Mouse (Mus musculus) heart, embryonic 13.5 days (tissue): ENCODE results near the gene Cmtm2b. TPM values are rescaled to one million over a fixed set of nuclear protein-coding genes. Genes with fewer than 3 reads are reported as not detected.

Source experiments
- ATAC-seq: fragments of 200-750 bp; cut with Nextera tagmentation; 2 replicates; pipeline ENCODE4 v1.8.0; 2017; ENCODE audit warnings: moderate TSS enrichment; ENCODE audit not compliant: insufficient number of reproducible peaks, low FRiP score, low TSS enrichment; ENCODE audit errors: extremely low read depth
- H3K27ac ChIP-seq: fragments of 300-500 bp; sonication (generic); replicated peaks from 2 replicates; pipeline ENCODE4 v1.5.1; 2015; ENCODE audit warnings: moderate library complexity, mild to moderate bottlenecking, inconsistent platforms
- H3K27me3 ChIP-seq: fragments of 300-500 bp; sonication (generic); replicated peaks from 2 replicates; pipeline ENCODE4 v1.6.1; 2015; ENCODE audit warnings: mild to moderate bottlenecking, inconsistent platforms
- H3K36me3 ChIP-seq: fragments of 300-500 bp; sonication (generic); 2 replicates; pipeline ENCODE4 v1.6.1; 2015; ENCODE audit warnings: mild to moderate bottlenecking, inconsistent platforms
- H3K4me1 ChIP-seq: fragments of 300-500 bp; sonication (generic); 2 replicates; pipeline ENCODE4 v1.6.1; 2015; ENCODE audit warnings: inconsistent platforms
- H3K4me2 ChIP-seq: fragments of 300-500 bp; sonication (generic); 2 replicates; pipeline ENCODE4 v1.6.1; 2015; ENCODE audit warnings: inconsistent platforms, mild to moderate bottlenecking, moderate library complexity
- H3K4me3 ChIP-seq: fragments of 300-500 bp; sonication (generic); 2 replicates; pipeline ENCODE4 v1.5.1; 2015; ENCODE audit warnings: moderate library complexity, mild to moderate bottlenecking, inconsistent platforms
- H3K9ac ChIP-seq: fragments of 300-500 bp; sonication (generic); 2 replicates; pipeline ENCODE4 v1.6.1; 2015; ENCODE audit warnings: inconsistent platforms, mild to moderate bottlenecking, moderate library complexity
- H3K9me3 ChIP-seq: fragments of 300-500 bp; sonication (generic); 2 replicates; pipeline ENCODE4 v1.6.1; 2016; ENCODE audit warnings: inconsistent platforms
- WGBS: fragments of 180-500 bp; shearing (Covaris S2); methylation state at CpG from one replicate; pipeline ENCODE4 v1.1.7; 2015; ENCODE audit warnings: mixed read lengths; 5-methylcytosine and 5-hydroxymethylcytosine counted together
- polyA plus RNA-seq: library from polyadenylated mRNA; unstranded; fragments of >200 nt; fragmentation: Nextera tagmentation; extraction: Ambion mirVana; gene quantifications from 2 replicates; pipeline ENCODE4 v1.2.1, GENCODE M21; 2015

Gene Cmtm2b
- polyA plus RNA-seq, 1 experiment from 2014 or later = not detected

DNA sequence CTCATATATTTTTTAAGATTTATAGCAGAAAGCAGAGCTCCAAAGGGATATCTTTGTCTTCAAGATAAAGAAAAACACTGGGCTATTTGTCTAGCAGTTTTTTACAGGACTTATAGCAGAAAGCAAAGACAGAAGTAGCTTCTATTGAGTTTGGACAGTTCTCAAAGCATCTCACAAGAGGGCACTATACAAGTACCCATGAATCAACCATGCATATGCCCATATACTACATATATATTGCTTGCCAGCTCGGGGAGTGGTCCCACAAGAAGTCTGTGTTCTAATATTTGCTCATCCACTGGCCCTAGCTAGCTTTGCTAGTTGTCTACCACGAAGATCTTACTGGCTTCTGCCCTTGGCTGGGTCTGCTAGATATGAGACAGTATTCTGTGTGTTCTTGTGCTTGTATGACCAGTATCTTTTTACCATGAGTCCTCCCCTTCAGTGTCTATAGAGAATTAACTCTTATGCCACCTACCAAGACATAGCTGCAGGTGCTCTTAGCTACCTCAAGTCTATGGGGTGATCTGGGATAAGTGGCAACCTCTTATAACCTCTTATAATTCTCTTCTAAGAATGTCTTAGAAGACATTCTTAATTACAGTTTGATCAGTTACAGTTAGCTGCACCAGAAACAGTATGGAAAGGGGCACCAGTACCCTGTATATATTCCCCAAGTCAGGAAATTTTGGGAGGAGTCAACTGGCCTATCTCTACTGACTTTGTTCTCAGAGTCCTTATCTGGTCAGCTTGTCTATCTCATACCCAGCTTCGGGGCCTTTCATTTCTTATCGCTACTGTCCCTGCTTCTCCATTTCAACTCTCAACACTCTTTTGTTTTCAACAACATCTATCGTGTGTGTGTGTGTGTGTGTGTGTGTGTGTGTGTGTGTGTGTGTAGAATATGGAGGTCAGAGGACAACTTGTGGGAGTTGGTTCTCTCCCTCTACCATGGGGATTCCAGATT is 10.9 kb downstream of the Cmtm2b start:
- Histone ChIP-seq H3K27ac (no peak overlapping the region), H3K4me3 (no peak overlapping the region), H3K4me2 (no peak overlapping the region), H3K4me1 (no peaks in the 10 kb centered on the region), H3K27me3 (no peaks in the 10 kb centered on the region), H3K36me3 (no peaks in the 10 kb centered on the region), H3K9me3 (no peaks in the 10 kb centered on the region), H3K9ac (no peak overlapping the region)
- 45% methylated on average over 5 of the region's 5 CpGs for whole genome bisulfite sequencing
- ATAC-seq = no peak

DNA sequence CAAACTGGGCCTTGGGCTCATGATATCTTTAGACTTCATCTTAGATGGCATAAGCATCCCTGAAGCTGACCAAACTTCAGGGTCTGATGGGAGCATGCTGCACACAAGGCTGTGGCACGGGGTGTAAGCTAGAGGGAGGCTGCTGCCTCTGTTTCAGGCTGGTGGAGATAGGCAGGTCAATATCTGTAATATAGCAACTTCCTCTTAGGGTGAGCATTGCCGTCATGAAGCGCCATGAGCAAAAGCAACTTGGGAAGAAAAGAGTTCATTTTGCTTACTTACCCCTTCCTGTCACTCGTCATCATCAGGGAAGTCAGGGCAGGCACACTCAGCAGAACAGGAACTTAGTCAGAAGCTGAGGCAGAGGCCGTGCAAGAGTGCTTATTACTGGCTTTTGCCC is 11.8 kb downstream of the Cmtm2b start:
- H3K9me3 ChIP-seq = no peaks in the 10 kb centered on the region
- no peak overlapping the region for H3K9ac ChIP-seq
- no peak for ATAC-seq
- no peak overlapping the region for H3K4me3 ChIP-seq
- no peak overlapping the region for H3K4me2 ChIP-seq
- no peak overlapping the region for H3K27ac ChIP-seq
- no peaks in the 10 kb centered on the region for H3K4me1 ChIP-seq
- WGBS = 57% methylated on average over 5 of the region's 5 CpGs
- no peaks in the 10 kb centered on the region for H3K36me3 ChIP-seq
- H3K27me3 ChIP-seq = no peaks in the 10 kb centered on the region

DNA sequence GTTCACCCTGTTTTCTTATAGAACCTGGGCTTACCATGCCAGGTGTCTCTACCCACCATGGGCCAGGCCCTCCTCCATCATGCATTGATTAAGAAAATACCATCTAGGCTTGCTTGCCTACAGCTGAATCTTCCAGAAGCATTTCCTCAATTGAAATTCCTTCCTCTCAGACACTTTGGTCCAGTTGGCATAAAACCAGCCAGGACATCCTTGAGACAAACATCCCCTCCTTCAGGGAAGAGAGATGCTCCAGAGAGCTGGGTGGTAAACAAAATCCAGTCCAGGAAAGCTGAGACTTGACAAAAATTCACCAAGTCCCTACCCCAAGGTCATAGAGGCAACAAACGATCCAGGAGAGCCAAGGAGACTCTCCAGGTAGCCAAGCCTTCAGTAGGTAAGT is 12.2 kb downstream of the Cmtm2b start:
- Histone ChIP-seq H3K27me3 (no peaks in the 10 kb centered on the region), H3K9ac (no peak overlapping the region), H3K4me2 (no peak overlapping the region), H3K9me3 (no peaks in the 10 kb centered on the region), H3K27ac (no peak overlapping the region), H3K36me3 (no peaks in the 10 kb centered on the region), H3K4me3 (no peak overlapping the region), H3K4me1 (peaks cover 3% of the 10 kb centered on the region; the same call in 1 of the 2 replicates)
- ATAC-seq = no peak
- WGBS = 74% methylated on average over 1 of the region's 1 CpGs

DNA sequence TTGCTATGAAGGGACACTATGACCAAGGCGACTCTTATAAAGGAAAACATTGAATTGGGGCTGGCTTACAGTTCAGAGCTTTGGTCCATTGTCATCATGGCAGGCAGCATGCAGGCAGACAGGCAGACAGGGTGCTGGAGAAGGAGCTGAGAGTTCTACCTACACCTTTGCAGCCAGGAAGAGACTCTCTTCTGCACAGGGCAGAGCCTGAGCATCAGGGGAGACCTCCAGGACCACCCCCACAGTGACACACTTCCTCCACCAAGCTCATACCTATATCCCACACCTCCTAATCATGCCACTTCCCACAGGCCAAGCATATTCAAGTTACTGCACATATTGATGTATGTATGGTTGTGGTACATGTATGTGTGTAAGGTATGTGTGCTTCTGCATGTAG is 14.8 kb downstream of the Cmtm2b start:
- WGBS = 74% methylated on average over 1 of the region's 1 CpGs
- Histone ChIP-seq H3K4me3 (no peak overlapping the region), H3K4me1 (peaks cover 19% of the 10 kb centered on the region), H3K4me2 (no peak overlapping the region), H3K36me3 (no peaks in the 10 kb centered on the region), H3K27ac (no peak overlapping the region), H3K9ac (no peak overlapping the region), H3K9me3 (no peaks in the 10 kb centered on the region), H3K27me3 (no peaks in the 10 kb centered on the region)
- ATAC-seq = no peak

DNA sequence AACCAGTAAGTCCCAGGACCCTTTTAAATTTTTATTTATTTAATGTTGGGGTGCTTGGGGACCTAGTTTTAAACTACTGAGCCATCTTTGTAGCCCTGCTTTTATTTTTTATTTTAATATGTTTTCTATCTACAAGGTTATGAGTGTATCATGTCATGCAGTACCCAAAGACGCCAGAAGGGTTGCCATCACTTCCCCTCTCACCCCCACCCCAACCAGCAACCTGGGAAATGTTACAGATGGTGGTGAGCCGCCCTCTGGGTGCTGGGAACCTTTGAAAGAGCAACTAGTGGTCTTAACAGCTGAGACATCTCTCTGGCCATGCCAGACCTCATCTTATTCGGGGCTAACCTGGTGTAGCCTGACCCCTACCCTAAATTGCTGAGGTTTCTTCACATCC is 15.9 kb downstream of the Cmtm2b start:
- Histone ChIP-seq H3K9ac (no peak overlapping the region), H3K4me1 (peaks cover 30% of the 10 kb centered on the region), H3K27me3 (no peaks in the 10 kb centered on the region), H3K36me3 (no peaks in the 10 kb centered on the region), H3K4me3 (no peak overlapping the region), H3K27ac (no peak overlapping the region), H3K9me3 (no peaks in the 10 kb centered on the region), H3K4me2 (no peak overlapping the region)
- no peak for ATAC-seq
- 54% methylated on average over 3 of the region's 3 CpGs for WGBS

DNA sequence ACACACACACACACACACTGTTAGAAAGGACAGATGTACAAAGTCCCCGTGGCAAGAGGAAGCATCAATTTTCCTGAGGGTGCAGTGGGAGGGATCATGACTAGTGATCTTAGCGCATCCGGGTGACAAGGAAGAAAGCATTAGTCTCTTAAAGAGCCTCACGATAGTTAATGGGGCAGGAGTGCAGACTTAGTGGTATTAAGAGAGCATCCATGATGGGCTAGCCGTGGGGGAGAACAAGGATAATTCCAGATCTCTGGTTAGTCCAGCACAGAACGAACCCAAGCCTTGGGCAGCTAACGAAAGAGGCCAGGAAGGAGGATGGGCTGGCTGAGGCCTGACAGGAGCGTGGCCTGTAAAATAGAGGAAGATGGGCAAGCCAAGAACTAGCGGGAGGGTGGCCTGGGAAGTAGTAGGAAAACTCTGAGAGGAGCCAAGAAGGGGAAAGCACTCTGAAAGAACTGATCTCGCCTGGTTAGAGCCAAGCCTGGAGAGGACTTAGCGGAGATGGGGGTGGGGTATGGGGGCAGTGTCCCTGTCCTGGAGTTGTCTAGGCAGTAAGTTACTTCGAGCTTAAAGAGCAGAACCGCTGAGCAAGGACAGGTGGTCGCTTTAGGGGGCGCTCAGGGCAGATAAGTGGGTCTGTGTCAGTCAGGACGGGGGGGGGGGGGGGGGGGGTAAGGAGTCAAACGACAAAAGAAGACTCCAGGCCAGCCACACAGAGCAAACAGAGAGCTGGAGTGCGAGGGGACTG is 17.4 kb downstream of the Cmtm2b start, which contains the start of gene Cmtm3:
TSS of gene Cmtm3 (plus strand) at position 182 of the 754 bp plus-strand sequence.
- 20% methylated on average over 18 of the region's 18 CpGs for WGBS
- H3K4me3 ChIP-seq = peak within 1 kb of the TSS; percentile 78
- peak within 1 kb of the TSS; percentile 83 for H3K4me2 ChIP-seq
- H3K9me3 ChIP-seq = no peaks in the 10 kb centered on the region
- H3K27ac ChIP-seq = peak within 1 kb of the TSS; percentile 94
- peaks cover 45% of the 10 kb centered on the region for H3K4me1 ChIP-seq
- H3K36me3 ChIP-seq = peaks cover 8% of the 10 kb centered on the region
- no peak for ATAC-seq
- H3K27me3 ChIP-seq = no peaks in the 10 kb centered on the region
- H3K9ac ChIP-seq = peak within 1 kb of the TSS; percentile 96

DNA sequence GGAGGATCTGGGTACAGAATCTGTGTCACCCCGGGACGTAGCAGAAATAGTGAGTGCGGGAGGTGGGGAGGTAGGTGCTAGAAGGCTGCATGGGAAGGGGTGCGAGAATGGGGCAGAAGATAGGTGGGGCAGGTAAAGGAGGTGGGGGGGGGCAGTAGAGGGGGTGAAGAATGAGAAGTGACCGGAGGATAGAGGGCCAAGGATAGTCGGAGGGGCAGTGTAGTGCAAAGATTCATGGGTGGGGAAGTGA is 17.9 kb downstream of the Cmtm2b start:
- H3K9ac ChIP-seq = peak overlapping the region; percentile 96
- peak overlapping the region; percentile 94 for H3K27ac ChIP-seq
- peak overlapping the region; percentile 78 for H3K4me3 ChIP-seq
- peaks cover 12% of the 10 kb centered on the region for H3K36me3 ChIP-seq
- no peaks in the 10 kb centered on the region for H3K9me3 ChIP-seq
- no peak for ATAC-seq
- no peaks in the 10 kb centered on the region for H3K27me3 ChIP-seq
- peak overlapping the region; percentile 83 for H3K4me2 ChIP-seq
- H3K4me1 ChIP-seq = peaks cover 46% of the 10 kb centered on the region
- 3% methylated on average over 6 of the region's 6 CpGs for WGBS

DNA sequence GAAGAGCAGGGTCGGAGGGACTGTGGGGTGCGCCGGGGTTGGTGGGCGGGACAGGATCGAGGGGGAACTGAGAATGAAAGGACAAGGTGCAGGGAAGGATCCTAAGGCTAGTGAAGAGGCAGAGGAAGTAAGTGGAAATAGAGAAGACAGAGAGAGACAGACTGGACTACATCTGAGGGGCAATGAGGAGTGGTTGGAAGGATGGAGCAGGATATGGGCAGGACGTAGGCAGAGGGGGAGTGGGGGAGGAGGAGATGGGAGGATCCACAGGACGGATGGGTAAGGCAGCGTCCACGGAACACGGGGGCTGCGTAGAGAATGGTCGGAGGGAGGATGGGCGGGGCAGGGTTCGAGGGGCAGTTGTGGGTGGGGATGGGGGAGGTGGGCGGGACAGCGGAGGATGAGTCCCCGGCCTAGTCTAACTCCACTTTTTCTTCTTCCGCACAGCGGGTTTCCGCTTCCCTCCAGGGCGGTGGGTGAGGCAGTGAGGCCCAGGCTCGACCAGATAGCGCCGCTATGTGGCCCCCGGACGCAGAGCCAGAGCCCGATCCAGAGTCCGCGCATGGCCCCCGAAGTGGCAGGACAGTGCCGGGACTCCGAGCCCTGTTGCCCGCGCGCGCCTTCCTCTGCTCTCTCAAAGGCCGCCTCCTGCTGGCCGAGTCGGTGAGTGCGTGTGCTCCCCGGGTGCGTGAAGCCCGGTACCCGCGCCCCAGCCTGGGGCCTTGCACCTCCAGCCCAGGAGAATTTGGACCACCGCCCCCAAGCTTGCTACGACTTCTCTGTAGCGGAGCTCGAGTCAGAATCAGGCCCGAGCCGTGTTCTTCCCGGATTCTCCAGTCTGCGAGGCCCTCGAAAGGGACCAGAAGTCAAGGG is 18.4 kb downstream of the Cmtm2b start:
- Histone ChIP-seq H3K27ac (peak overlapping the region; percentile 94), H3K36me3 (peaks cover 18% of the 10 kb centered on the region), H3K27me3 (no peaks in the 10 kb centered on the region), H3K4me2 (peak overlapping the region; percentile 83), H3K4me1 (peaks cover 46% of the 10 kb centered on the region), H3K4me3 (peak overlapping the region; percentile 78), H3K9me3 (no peaks in the 10 kb centered on the region), H3K9ac (peak overlapping the region; percentile 96)
- peak; percentile 39 for ATAC-seq
- under 1% methylated on average over 45 of the region's 54 CpGs for WGBS

DNA sequence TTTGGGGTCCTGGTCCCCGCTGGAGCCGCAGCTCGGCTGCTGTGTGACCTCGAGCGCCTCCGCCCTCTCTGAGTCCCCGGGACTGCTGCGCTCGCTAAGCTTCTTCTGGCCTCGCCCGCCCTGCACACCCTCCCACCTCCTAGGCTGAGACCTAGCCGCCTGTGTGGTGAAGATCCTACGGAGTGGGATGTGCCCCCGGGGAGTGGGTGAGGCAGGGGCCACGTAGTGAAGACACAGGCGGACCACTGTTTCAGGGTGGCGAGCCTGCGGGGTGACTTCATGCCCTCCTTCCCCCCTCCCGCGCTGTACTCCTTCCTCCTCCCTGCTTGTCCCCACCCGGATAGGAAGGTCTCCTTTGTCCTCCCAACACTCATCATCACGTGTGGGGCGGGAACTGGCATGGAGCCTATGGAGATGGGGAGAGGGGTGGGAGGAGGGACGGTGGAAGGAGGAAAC is 19.1 kb downstream of the Cmtm2b start:
- Histone ChIP-seq H3K4me3 (peak overlapping the region; percentile 78), H3K4me1 (peaks cover 46% of the 10 kb centered on the region), H3K9me3 (no peaks in the 10 kb centered on the region), H3K36me3 (peaks cover 24% of the 10 kb centered on the region), H3K27me3 (no peaks in the 10 kb centered on the region), H3K9ac (peak overlapping the region; percentile 96), H3K27ac (peak overlapping the region; percentile 94), H3K4me2 (peak overlapping the region; percentile 83)
- ATAC-seq = peak; percentile 57; the same call in 1 of the 2 replicates
- under 1% methylated on average over 24 of the region's 24 CpGs for WGBS

DNA sequence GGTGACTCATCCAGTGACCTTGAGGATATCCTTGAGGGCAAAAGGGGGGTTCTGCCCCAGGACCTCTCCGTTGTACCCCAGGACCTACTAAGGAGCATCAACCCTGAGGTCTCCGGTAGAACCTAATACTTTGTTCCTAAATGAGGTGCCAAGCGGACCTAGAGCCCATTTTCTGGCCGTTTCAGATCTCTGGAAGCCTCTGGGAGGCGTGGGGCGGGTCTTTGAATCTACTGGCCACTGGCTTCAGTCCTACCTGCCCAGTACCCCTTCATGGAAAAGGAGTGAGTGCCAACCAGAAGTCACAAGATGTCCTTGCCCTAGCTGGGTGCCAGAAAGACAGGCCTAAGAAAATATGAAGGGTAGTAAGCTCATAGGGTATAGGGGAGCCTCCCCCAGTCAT is 19.6 kb downstream of the Cmtm2b start:
- H3K27ac ChIP-seq = peak overlapping the region; percentile 94
- peak overlapping the region; percentile 83 for H3K4me2 ChIP-seq
- H3K4me3 ChIP-seq = peak overlapping the region; percentile 78
- ATAC-seq = no peak
- H3K4me1 ChIP-seq = peaks cover 51% of the 10 kb centered on the region
- peak overlapping the region; percentile 96 for H3K9ac ChIP-seq
- WGBS = 36% methylated on average over 6 of the region's 6 CpGs
- H3K9me3 ChIP-seq = no peaks in the 10 kb centered on the region
- peaks cover 29% of the 10 kb centered on the region for H3K36me3 ChIP-seq
- no peaks in the 10 kb centered on the region for H3K27me3 ChIP-seq

DNA sequence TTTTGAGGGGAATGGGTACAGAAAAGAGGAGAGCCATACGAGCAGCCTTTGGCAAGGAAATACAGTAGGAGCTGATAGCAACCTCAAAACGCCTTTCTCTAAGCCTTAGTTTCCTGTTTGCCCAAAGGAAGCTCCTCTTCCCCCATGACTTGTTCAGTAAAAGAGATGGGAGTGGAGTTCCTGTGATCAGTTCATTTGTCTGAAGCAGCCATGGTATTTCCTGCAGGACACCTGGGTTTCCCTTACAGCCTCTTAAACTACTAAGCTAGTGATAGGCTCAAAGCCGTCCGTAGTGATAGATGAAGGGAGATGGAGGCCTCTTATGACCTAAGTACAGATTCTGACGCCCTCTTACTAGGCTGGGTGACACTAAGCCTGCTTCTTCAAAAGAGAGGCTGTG is 20.4 kb downstream of the Cmtm2b start:
- H3K27ac ChIP-seq = peak overlapping the region; percentile 94; the same call in 1 of the 2 replicates
- peaks cover 54% of the 10 kb centered on the region for H3K4me1 ChIP-seq
- ATAC-seq = no peak
- H3K36me3 ChIP-seq = peaks cover 37% of the 10 kb centered on the region
- H3K4me3 ChIP-seq = no peak overlapping the region
- WGBS = 43% methylated on average over 5 of the region's 5 CpGs
- H3K4me2 ChIP-seq = peak overlapping the region; percentile 83
- H3K9me3 ChIP-seq = no peaks in the 10 kb centered on the region
- H3K9ac ChIP-seq = peak overlapping the region; percentile 33; the same call in 1 of the 2 replicates
- H3K27me3 ChIP-seq = no peaks in the 10 kb centered on the region
